Mouse (Mus musculus) forebrain, embryonic 10.5 days (tissue): Measurements from ENCODE around the gene 9430097D07Rik. TPM values are rescaled to one million over a fixed set of nuclear protein-coding genes. Genes with fewer than 3 reads are reported as not detected.

Experiments
- DNase-seq: peaks from one replicate; pipeline ENCODE4 v3.0.0-alpha.2; 2017; ENCODE audit warnings: low spot score; ENCODE audit errors: extremely low spot score
- H3K27ac ChIP-seq: fragments of 300-500 bp; sonication (generic); 2 replicates; pipeline ENCODE4 v1.5.1; 2016; ENCODE audit warnings: mild to moderate bottlenecking
- H3K27me3 ChIP-seq: fragments of 300-500 bp; sonication (generic); 2 replicates; pipeline ENCODE4 v1.6.1; 2016; ENCODE audit warnings: mild to moderate bottlenecking; ENCODE audit not compliant: poor library complexity, severe bottlenecking
- H3K36me3 ChIP-seq: fragments of 300-500 bp; sonication (generic); replicated peaks from 2 replicates; pipeline ENCODE4 v1.6.1; 2016; ENCODE audit warnings: mild to moderate bottlenecking, moderate library complexity
- H3K4me1 ChIP-seq: fragments of 300-500 bp; sonication (generic); 2 replicates; pipeline ENCODE4 v1.6.1; 2016
- H3K4me3 ChIP-seq: fragments of 300-500 bp; sonication (generic); 2 replicates; pipeline ENCODE4 v1.5.1; 2016; ENCODE audit warnings: mild to moderate bottlenecking, moderate library complexity
- H3K9me3 ChIP-seq: fragments of 300-500 bp; sonication (generic); 2 replicates; pipeline ENCODE4 v1.6.1; 2016; ENCODE audit warnings: mild to moderate bottlenecking, moderate library complexity
- WGBS: fragments of 180-500 bp; shearing (Covaris S2); methylation state at CpG from one replicate; pipeline ENCODE4 v1.1.7; 2016; 5-methylcytosine and 5-hydroxymethylcytosine counted together
- polyA plus RNA-seq: library from polyadenylated mRNA; unstranded; fragments of >200 nt; fragmentation: Nextera tagmentation; extraction: Ambion mirVana; gene quantifications from 2 replicates; pipeline ENCODE4 v1.2.1, GENCODE M21; 2016

The 9430097D07Rik gene
- polyA plus RNA-seq, 1 experiment from 2014 or later: 0.19 TPM

DNA sequence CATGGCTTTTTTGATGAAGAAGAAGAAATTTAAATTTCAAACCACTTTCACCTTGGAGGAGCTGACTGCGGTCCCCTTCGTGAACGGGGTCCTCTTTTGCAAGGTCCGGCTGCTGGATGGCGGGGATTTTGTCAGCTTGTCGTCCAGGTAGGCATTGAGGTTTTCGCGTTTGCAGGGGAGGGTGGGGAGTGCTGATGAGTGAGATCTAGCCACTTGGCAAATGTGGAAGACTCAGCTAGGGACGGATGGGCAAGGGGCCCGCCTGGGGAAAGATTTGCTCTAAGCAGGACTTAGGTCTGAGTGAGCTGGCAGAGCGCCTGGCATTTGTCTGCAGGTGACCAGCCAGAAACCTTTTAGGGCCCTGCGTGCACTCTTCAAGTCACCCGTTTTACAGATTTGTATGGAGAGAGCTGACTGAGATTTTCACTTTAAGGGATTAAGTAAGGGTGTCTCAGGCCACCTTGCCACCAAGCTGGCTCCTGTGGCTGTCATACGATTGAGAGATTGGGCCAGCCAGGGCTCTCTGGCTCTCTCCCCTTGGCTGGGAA is 39.3 kb downstream of the 9430097D07Rik start:
- H3K9me3 ChIP-seq: no peaks in the 10 kb centered on the region
- H3K27me3 ChIP-seq: no peaks in the 10 kb centered on the region
- 1% methylated on average over 14 of the region's 14 CpGs for WGBS
- peak overlapping the region; percentile 93 for H3K27ac ChIP-seq
- H3K4me1 ChIP-seq: peaks cover 76% of the 10 kb centered on the region
- peak; percentile 33 for DNase-seq
- H3K4me3 ChIP-seq: peak overlapping the region; percentile 66
- H3K36me3 ChIP-seq: no peaks in the 10 kb centered on the region

DNA sequence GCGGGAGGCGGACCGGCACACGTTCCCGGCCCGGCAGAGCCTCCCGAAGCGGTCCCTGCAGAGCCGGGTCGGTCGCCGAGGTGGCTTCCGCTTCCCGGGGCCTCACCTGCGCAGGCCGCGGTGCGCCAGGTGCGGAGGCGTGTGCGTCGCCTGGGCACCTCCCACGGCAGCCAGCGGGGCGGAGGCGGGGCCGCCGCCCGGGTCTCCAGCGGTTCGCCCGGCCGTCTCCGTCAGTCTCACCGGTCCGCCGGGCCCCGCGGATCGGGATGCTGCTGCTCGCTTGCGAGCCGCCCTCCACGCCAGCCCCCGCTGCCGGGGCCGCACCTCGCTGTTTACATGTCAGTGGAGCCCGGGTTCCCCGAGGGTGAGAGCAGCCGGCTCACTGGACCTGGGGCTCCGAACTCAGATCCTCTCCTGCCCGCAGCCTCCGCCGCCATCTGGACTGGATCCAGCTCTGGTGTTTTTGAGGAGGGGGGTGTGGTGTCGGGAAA is 39.9 kb downstream of the 9430097D07Rik start:
- 0% methylated on average over 48 of the region's 56 CpGs for WGBS
- DNase-seq: peak; percentile 52

DNA sequence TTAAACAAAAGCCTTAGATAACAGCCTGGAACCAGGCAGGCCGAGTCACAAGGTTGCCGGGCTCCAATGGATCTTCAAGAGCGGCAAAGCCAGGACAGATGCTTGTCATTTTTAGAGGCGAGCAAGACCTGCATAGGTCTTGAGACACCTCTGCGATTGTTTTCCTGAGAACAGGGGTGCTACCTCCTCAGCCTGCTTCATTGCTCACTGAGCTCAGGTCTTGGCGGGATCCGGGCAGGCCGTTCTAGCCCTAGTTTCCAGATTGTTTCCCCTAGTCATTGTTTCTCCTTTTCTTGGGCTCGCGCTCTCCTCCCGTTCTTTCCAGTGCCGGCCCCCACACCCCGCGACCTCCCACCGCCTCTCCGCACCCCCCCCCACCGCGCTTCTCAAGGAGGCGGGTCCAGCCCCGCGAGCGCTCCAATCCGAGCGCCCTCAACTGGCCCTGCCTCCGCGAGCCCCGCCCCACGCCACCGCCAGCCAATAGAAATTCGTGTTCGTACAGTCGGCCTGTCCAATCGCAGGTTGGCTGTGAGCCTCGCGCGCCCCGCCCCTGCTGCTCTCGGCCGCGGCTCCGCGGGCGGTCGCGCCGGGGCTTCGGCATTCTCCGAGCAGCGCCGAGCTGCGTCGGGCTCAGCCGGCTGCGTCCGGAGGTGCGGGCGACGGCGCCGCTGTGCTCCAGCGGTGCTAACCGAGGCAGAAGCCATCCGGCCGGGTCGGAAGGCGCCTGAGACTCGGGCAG is 40.6 kb downstream of the 9430097D07Rik start, which contains the start of gene Fam102a:
TSS of gene Fam102a (plus strand) at position 600 of the 739 bp plus-strand sequence.
- peak within 1 kb of the TSS; percentile 66 for H3K4me3 ChIP-seq
- WGBS: under 1% methylated on average over 67 of the region's 67 CpGs
- H3K4me1 ChIP-seq: peaks cover 71% of the 10 kb centered on the region

More for the DNA sequence above, 39.9 kb downstream of the 9430097D07Rik start:
- Histone ChIP-seq H3K27ac (peak overlapping the region; percentile 93), H3K36me3 (no peaks in the 10 kb centered on the region), H3K4me1 (peaks cover 76% of the 10 kb centered on the region), H3K9me3 (no peaks in the 10 kb centered on the region), H3K4me3 (peak overlapping the region; percentile 66), H3K27me3 (no peaks in the 10 kb centered on the region)

DNA sequence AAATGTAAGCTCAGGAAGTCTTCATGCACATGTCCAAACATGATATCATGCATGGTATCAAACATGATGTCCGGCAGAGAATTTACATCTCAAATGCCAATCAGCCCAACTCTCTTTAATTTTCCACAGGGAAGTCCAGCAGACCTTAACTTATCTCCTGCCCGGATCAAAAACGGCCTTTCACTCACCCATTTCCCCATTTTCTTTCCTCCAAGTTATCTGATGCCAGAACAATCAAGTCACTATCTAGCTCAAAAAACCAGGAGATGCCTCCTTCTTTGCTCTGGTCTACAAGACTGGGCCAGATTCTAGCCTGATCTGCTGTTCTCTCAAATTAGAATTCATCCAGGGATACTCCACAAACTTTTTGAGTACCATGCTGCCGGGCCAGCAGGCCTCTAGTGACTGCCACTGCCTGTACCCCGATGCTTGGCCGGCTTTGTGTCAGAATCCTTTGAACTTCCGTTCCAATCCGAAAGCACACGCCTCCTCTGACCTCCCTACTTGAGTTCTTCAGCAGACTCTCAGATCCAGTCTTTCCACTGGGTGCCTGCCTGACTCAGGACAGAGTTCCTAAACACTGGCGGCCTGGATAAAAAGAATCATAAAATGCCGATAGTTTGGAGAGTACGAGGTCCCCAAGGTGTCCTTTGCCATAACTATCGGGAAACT is 41.3 kb downstream of the 9430097D07Rik start:
- Histone ChIP-seq H3K27me3 (no peaks in the 10 kb centered on the region), H3K4me1 (peaks cover 64% of the 10 kb centered on the region), H3K27ac (peak overlapping the region; percentile 93), H3K9me3 (no peaks in the 10 kb centered on the region), H3K36me3 (no peaks in the 10 kb centered on the region), H3K4me3 (peak overlapping the region; percentile 66)
- whole genome bisulfite sequencing: 12% methylated on average over 13 of the region's 13 CpGs
- DNase-seq: peak; percentile 72

More for the DNA sequence above, 40.6 kb downstream of the 9430097D07Rik start, which contains the start of gene Fam102a:
- peak within 1 kb of the TSS; percentile 93 for H3K27ac ChIP-seq
- H3K9me3 ChIP-seq: no peaks in the 10 kb centered on the region
- no peaks in the 10 kb centered on the region for H3K36me3 ChIP-seq
- H3K27me3 ChIP-seq: no peaks in the 10 kb centered on the region
- DNase-seq: peak; percentile 99

DNA sequence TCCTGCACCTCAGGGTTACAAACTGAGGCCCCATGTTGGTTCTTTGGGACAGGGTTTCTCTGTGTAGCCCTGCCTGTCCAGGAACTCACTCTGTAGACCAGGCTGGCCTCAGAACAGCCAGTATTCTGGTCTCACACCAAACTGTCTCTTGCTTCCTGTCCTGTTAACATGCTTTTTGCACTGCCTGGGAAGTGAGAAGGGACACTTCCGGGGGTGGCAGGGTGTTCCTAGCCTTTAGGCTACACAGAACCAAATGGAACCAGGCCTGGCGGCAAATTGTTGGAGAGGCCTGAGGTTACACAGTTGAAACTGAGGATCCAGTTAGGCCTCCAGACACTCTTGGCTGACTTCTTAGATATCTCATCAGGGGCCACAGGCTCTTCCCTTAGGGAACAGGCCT is 42.3 kb downstream of the 9430097D07Rik start:
- Histone ChIP-seq H3K27me3 (no peaks in the 10 kb centered on the region), H3K4me1 (peaks cover 54% of the 10 kb centered on the region), H3K36me3 (no peaks in the 10 kb centered on the region), H3K27ac (peak overlapping the region; percentile 93), H3K9me3 (no peaks in the 10 kb centered on the region), H3K4me3 (no peak overlapping the region)
- DNase-seq: no peak
- 87% methylated on average over 2 of the region's 2 CpGs for WGBS

DNA sequence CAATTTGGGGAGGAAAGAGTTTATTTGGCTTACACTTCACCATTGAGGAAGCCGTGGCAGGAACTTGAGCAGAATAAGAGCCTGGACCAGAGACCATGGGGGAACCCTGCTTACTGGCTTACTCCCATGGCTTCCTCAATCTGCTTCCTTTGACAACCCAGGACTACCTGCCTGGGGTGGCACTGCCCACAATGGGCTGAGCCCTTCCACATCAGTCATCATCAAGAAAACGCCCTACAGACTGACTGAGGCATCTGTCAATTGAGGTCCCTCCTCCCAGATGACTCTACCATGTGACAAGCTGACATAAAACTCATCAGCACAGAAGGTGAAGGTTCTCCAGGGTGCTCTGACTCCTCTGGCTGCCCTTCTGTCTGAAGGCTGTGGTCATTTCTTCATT is 45.0 kb downstream of the 9430097D07Rik start:
- H3K9me3 ChIP-seq: no peaks in the 10 kb centered on the region
- 88% methylated on average over 2 of the region's 2 CpGs for WGBS
- H3K27me3 ChIP-seq: no peaks in the 10 kb centered on the region
- no peak overlapping the region for H3K27ac ChIP-seq
- H3K36me3 ChIP-seq: no peaks in the 10 kb centered on the region
- no peak overlapping the region for H3K4me3 ChIP-seq
- DNase-seq: no peak
- H3K4me1 ChIP-seq: peaks cover 34% of the 10 kb centered on the region

DNA sequence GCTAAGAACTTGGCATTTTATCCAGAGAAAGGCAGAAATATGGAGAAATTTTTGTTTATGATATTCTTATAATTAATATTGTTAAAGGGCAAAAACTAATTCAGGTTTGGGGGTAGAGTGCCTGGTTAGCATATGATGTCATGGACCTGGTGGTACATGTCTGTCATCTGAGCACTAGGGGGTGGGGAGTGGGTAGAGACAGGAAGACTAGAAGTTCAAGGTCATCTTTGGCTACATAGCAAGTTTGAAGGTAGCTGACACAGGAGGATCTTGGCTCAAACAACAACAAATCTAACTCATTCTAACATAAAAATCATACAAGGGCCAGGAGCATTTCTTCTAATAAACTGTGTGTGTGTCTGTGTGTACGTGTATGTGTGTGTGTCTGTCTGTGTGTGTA is 47.2 kb downstream of the 9430097D07Rik start:
- WGBS: 88% methylated on average over 1 of the region's 1 CpGs
- no peak overlapping the region for H3K27ac ChIP-seq
- H3K36me3 ChIP-seq: no peaks in the 10 kb centered on the region
- peaks cover 12% of the 10 kb centered on the region for H3K4me1 ChIP-seq
- no peak overlapping the region for H3K4me3 ChIP-seq
- DNase-seq: no peak
- H3K27me3 ChIP-seq: no peaks in the 10 kb centered on the region
- H3K9me3 ChIP-seq: no peaks in the 10 kb centered on the region

DNA sequence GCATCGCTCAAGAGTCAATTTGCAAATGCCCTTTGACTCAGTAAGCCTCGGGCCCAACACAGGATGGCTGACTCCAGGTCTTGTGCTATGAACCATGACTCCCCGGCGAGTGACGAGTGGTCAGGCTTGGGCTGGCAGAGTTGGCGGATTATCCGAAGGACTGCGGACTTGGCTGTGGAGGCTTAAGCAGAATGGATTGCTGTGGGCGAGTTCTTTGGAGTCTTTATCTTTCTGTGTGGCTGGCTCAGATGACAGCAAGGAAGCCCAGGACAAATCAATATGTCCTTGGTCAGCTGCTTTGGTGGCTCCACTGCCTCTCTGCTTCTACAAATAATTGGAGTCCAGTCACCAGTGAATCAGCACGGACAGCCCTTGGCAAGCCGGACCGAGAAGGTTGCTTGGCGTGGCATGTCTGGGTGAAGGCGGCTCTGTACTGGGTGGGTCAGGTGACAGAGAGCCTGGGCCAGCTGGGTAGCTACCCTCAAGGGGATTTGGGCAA is 48.0 kb downstream of the 9430097D07Rik start:
- Histone ChIP-seq H3K36me3 (no peaks in the 10 kb centered on the region), H3K4me3 (no peak overlapping the region), H3K4me1 (peaks cover 14% of the 10 kb centered on the region), H3K27me3 (no peaks in the 10 kb centered on the region), H3K9me3 (no peaks in the 10 kb centered on the region), H3K27ac (no peak overlapping the region)
- 74% methylated on average over 14 of the region's 14 CpGs for WGBS
- no peak for DNase-seq

DNA sequence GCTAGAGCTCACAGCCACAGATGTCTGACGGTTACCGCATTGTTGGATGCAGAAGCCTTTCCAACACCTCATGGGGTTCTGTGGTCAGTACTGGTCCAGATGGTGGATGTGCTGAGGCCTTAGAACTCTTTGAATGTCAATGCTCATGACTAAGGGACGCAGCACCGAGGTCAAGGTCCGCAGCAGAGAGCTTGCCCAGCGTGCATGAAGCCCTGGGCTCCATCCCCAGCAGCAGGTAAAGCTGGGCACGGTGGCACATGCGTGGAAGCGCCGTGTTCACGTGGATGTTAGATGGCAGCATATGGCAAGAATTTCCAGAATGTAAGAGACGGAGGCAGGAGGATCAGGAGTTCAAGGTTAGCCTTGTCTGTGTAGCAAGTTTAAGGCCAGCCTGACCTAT is 49.7 kb downstream of the 9430097D07Rik start:
- no peaks in the 10 kb centered on the region for H3K36me3 ChIP-seq

DNA sequence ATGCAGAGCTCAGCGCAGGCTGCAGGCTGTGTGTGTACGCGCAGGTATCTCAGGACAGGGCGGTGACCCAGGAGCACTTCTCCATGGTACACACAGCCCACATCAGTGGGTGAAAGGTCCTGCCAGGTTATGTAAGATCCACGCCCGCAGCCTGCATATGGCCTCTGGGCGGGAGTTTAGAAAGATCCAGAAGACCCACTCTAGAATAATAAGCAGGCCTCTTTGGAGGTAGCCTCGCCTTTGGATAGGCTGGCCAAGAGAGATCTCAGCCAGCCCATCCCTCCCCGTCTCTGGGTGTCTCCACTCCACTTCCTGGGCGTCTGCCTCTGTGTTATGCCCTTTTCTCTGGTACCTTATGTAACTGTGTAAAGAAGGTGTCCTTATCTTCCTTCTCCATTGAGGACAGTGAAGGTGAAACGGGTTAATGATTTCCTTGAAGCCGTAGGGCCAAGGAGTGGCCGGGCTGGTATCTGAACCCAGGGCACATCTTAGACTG is 50.9 kb downstream of the 9430097D07Rik start:
- Histone ChIP-seq H3K27me3 (no peaks in the 10 kb centered on the region), H3K4me1 (peaks cover 21% of the 10 kb centered on the region), H3K27ac (no peak overlapping the region), H3K4me3 (no peak overlapping the region), H3K36me3 (no peaks in the 10 kb centered on the region), H3K9me3 (no peaks in the 10 kb centered on the region)
- no peak for DNase-seq
- 91% methylated on average over 13 of the region's 13 CpGs for WGBS

More for the DNA sequence above, 49.7 kb downstream of the 9430097D07Rik start:
- Histone ChIP-seq H3K27ac (no peak overlapping the region), H3K27me3 (no peaks in the 10 kb centered on the region), H3K9me3 (no peaks in the 10 kb centered on the region), H3K4me1 (peaks cover 21% of the 10 kb centered on the region), H3K4me3 (no peak overlapping the region)
- no peak for DNase-seq
- WGBS: 84% methylated on average over 12 of the region's 12 CpGs
